Mouse (Mus musculus): ENCODE data around the gene Olfr1437. TPM values are rescaled to one million over a fixed set of nuclear protein-coding genes. Genes with fewer than 3 reads are reported as not detected.
"Not testable (repeated sequence)": the region's sequence is repeated elsewhere in the genome, so short reads cannot be mapped to it uniquely, and the experiment has no call there.

Olfr1437 gene
- not detected for total RNA-seq (2021)
- long read RNA-seq, experiment 1, result 0 reads
- long read RNA-seq, experiment 2, result 0 reads

DNA sequence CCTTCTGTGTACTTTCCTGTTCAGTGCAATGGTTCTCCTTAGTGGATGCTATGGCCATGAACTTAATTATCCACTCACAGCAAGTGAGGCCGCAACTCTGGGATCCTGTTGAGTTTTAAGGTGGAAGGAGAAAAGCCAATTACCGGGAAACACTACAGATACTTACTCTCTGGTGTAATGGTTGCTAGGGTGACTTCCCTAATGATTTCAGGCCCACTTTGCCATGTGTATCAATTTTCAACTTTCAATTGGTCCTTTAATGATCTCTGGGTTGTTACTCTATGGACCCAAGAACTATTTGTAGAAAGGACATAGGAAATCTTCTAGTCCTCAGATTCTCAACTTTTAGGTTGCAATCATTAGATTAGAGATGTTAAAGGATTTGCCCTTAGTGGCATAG is at the start of gene Olfr1437:
Gene Olfr1437, minus strand, starts transcription at position 101 of the 400 bp plus-strand sequence.
- intact Hi-C loops (cut with DNase I), result no loop called here
- DNase-seq (ENCODE audit: extremely low spot score in 1 of 2, low spot score in 2 of 2), result no peak
- no peak within 1 kb of the TSS for H3K4me3 ChIP-seq
- TF ChIP-seq CTCF (IDR thresholded peaks at IDR 0.05), result no peak
- H3K27ac ChIP-seq, result no peak within 1 kb of the TSS

DNA sequence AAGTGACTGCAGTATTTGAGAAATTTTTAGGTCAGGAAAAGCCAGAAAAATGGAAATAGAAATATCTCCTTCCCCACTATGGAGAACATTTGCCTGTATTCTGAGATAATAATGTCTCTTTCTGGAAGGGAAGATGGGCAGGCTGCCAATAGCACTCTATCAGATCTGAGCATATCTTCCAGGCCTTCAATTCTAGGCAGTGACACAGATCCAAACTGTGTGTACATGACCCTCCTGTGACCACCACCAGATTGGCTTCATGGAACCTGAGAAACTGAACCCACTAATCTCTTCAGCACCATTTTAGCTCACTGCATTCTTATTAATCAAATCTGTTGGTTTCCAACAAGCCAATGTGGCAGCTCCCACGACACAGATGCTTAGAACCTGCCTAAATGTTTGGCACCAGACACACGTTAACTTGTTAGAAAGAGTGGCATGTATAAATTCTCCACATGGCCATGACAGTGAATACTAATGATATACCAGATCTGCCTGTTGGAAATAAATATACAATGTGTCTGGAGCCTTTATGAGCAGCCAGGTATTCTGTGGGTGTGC is 49.6 kb upstream of the Olfr1437 start:
- intact Hi-C loops (cut with DNase I), result loop anchor here (5.0 kb wide), 1 partner anchor 232 kb away; no protein-coding TSS in a partner anchor
- no peak overlapping the region for H3K27ac ChIP-seq
- DNase-seq (ENCODE audit: extremely low spot score in 1 of 2, low spot score in 2 of 2), result peak in 1 of 2 experiments; percentile 11
- no peak for TF ChIP-seq CTCF (IDR thresholded peaks at IDR 0.05)
- no peak overlapping the region for H3K4me3 ChIP-seq

DNA sequence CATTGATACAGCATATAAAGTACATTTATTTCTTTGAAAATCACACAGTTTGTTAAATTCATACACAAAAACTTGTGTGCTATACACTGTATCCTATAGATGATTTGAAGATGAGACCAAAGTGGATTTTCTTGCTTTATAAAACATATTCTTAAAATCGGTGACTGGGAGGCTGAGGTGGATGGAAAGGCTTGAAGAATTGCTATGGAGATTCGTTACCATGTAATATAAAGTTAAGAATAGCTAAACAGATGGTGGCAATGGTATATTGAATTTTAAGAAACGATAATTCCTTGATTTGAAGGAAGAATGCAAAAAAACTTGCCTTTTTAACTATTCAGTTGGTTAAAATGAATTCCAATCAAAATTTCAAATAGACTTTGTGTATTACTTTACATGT is 48.1 kb upstream of the Olfr1437 start:
- DNase-seq (ENCODE audit: extremely low spot score in 1 of 2, low spot score in 2 of 2), result no peak
- intact Hi-C loops (cut with DNase I), result loop anchor here (5.0 kb wide), 1 partner anchor 231 kb away; no protein-coding TSS in a partner anchor
- Histone ChIP-seq H3K4me3 (no peak overlapping the region), H3K27ac (peak overlapping the region; percentile 42; the same call in 1 of the 2 replicates)
- TF ChIP-seq CTCF (IDR thresholded peaks at IDR 0.05), result no peak

DNA sequence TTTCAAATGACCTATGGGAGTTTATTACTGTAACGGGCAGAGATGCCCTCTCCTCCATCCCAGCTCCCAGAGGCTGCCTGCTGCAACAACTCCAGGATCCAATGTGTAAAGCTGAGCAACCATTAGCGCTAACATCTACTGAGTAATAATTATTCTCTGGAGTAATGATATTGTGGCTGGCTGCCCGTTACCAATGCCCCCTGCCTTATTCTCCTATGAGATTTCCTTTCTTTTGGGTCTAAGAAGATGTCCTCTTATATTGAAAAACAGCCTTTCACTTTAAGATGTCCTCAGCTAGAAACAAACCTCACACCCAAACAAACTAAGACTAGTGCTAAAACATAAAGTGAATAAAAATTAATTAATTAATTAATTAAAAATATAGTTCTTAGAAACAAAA is 10.9 kb upstream of the Olfr1437 start, which contains the start of gene Olfr1438-ps1:
Gene Olfr1438-ps1, minus strand, starts transcription at position 101 of the 400 bp plus-strand sequence.
- no peak for DNase-seq (ENCODE audit: extremely low spot score in 1 of 2, low spot score in 2 of 2)
- no peak within 1 kb of the TSS for H3K4me3 ChIP-seq
- intact Hi-C loops (cut with DNase I), result no loop called here
- no peak for TF ChIP-seq CTCF (IDR thresholded peaks at IDR 0.05)
- no peak within 1 kb of the TSS for H3K27ac ChIP-seq

DNA sequence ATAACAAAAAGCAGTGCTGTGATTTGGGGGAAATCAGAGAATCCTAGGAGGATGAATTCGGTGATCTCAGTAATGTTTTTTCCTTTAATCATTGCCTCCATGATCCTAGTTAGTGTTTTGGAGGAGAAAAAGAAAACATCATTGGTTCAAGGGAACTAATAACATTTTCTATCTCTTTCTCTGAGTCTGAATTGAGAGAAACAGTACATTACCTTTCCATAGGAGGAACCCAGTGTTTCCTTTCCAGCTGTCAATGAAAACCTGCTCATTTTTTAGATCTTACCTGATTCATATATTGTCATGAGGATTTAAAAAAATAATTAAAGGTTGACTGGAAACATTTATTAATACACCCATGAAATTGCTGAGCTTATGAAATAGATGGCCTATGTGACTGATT is 25.9 kb downstream of the Olfr1437 start, which contains the start of gene Olfr1436:
Gene Olfr1436, minus strand, starts transcription at position 101 of the 400 bp plus-strand sequence.
- H3K4me3 ChIP-seq; intact Hi-C loops (cut with DNase I); H3K27ac ChIP-seq; DNase-seq (ENCODE audit: extremely low spot score in 1 of 2, low spot score in 2 of 2): not testable (repeated sequence)

DNA sequence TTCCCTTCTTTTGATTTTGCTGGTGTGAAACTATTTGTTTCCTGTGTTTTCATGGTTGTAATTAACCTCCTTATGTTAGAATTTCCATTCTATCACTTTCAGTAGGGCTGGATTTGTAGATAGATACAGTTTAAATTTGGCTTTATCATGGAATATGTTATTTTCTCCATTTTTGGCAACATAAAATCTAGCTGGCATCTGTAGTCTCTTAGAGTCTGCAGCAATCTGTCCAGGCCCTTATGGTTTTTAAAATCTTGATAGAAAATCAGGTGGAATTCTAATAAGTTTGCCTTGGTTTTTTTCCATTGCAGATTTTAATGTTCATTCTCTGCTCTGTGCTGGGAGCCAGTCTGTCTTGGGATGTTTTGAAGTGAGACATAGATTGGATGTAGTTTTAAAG is 31.9 kb downstream of the Olfr1437 start:
- Histone ChIP-seq H3K27ac (no peak overlapping the region), H3K4me3 (no peak overlapping the region)
- no peak for TF ChIP-seq CTCF (IDR thresholded peaks at IDR 0.05)
- no peak for DNase-seq (ENCODE audit: extremely low spot score in 1 of 2, low spot score in 2 of 2)
- intact Hi-C loops (cut with DNase I), result no loop called here

DNA sequence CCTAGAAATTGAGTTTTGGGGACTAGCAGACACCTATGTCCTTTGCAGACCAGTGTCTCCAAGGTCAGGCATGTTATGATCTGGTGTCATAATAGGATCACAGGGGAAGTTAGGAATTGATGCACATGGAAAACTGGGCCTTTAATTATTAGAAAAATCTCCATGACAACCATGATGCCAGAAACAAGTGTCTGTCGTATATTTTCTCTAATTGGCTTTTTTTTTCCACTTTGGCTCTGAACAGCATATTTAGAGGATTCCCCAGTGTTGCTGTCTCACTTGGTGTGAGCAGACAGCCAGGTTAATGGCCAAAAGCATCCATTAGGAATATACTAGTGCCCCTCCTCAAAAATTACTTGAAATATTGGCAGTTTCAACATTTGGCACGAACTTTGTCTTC is 45.3 kb downstream of the Olfr1437 start, which contains the start of gene Olfr1434:
Gene Olfr1434, plus strand, starts transcription at position 301 of the 400 bp plus-strand sequence.
- TF ChIP-seq CTCF (IDR thresholded peaks at IDR 0.05), result no peak
- Histone ChIP-seq H3K27ac (no peak within 1 kb of the TSS), H3K4me3 (no peak within 1 kb of the TSS)
- intact Hi-C loops (cut with DNase I), result no loop called here
- no peak for DNase-seq (ENCODE audit: extremely low spot score in 1 of 2, low spot score in 2 of 2)

Other genes with a start within 250 kb of the Olfr1437 start
- not detected for gene Olfr1425, start 247.4 kb downstream of the Olfr1437 start, total RNA-seq (2021)
- not detected for gene Olfr1426, start 233.1 kb downstream of the Olfr1437 start, total RNA-seq (2021)
- gene Olfr1427, start 221.8 kb downstream of the Olfr1437 start, total RNA-seq (2021), result not detected
- gene Olfr1428, start 209.2 kb downstream of the Olfr1437 start, total RNA-seq (2021), result not detected
- not detected for gene Olfr76, start 201.9 kb downstream of the Olfr1437 start, total RNA-seq (2021)
- not detected for gene Olfr1555-ps1, start 155.0 kb downstream of the Olfr1437 start, total RNA-seq (2021)
- gene Olfr1431, start 124.5 kb downstream of the Olfr1437 start, total RNA-seq (2021), result not detected
- gene Olfr1432, start 92.5 kb downstream of the Olfr1437 start, total RNA-seq (2021), result not detected
- not detected for gene Olfr262, start 83.4 kb downstream of the Olfr1437 start, total RNA-seq (2021)
- gene Olfr235, start 64.1 kb downstream of the Olfr1437 start, total RNA-seq (2021), result not detected
- gene Olfr1434, start 45.2 kb downstream of the Olfr1437 start, total RNA-seq (2021), result not detected
- gene Olfr1436, start 26.0 kb downstream of the Olfr1437 start, total RNA-seq (2021), result not detected
- gene Olfr1438-ps1, start 10.8 kb upstream of the Olfr1437 start, total RNA-seq (2021), result not detected
- gene Olfr1440, start 62.2 kb upstream of the Olfr1437 start, total RNA-seq (2021), result not detected
- gene Olfr1441, start 92.3 kb upstream of the Olfr1437 start, total RNA-seq (2021), result not detected
- gene Pfpl, start 102.8 kb upstream of the Olfr1437 start, total RNA-seq (2021), result not detected
- gene Mpeg1, start 135.7 kb upstream of the Olfr1437 start, total RNA-seq (2021), result 1 to 10 TPM; 6.8 to 7.4 TPM
- gene Dtx4, start 176.4 kb upstream of the Olfr1437 start, total RNA-seq (2021), result 10 to 100 TPM; 36.0 to 36.3 TPM
- gene Fam111a, start 220.6 kb upstream of the Olfr1437 start, total RNA-seq (2021), result 1 to 10 TPM; 1.5 to 2.2 TPM